Mouse (Mus musculus) lung, embryonic 15.5 days (tissue): Measurements from ENCODE around the gene Cdadc1. TPM values are rescaled to one million over a fixed set of nuclear protein-coding genes. Genes with fewer than 3 reads are reported as not detected.

Source experiments
- ATAC-seq: fragments of 200-750 bp; cut with Nextera tagmentation; 2 replicates; pipeline ENCODE4 v1.8.0; 2017; ENCODE audit warnings: moderate number of reproducible peaks, borderline replicate concordance; ENCODE audit not compliant: low FRiP score, low TSS enrichment; ENCODE audit errors: extremely low read depth
- H3K27ac ChIP-seq: fragments of 300-500 bp; sonication (generic); 2 replicates; pipeline ENCODE4 v1.5.1; 2015; ENCODE audit warnings: moderate library complexity, mild to moderate bottlenecking, inconsistent platforms
- H3K27me3 ChIP-seq: fragments of 300-500 bp; sonication (generic); 2 replicates; pipeline ENCODE4 v1.6.1; 2015; ENCODE audit warnings: inconsistent platforms
- H3K36me3 ChIP-seq: fragments of 300-500 bp; sonication (generic); 2 replicates; pipeline ENCODE4 v1.6.1; 2015; ENCODE audit warnings: inconsistent platforms
- H3K4me1 ChIP-seq: fragments of 300-500 bp; sonication (generic); 2 replicates; pipeline ENCODE4 v1.6.1; 2015; ENCODE audit warnings: inconsistent platforms
- H3K4me2 ChIP-seq: fragments of 300-500 bp; sonication (generic); 2 replicates; pipeline ENCODE4 v1.6.1; 2015; ENCODE audit warnings: inconsistent platforms, mild to moderate bottlenecking, moderate library complexity
- H3K4me3 ChIP-seq: fragments of 300-500 bp; sonication (generic); 2 replicates; pipeline ENCODE4 v1.5.1; 2015; ENCODE audit warnings: mild to moderate bottlenecking, inconsistent platforms
- H3K9ac ChIP-seq: fragments of 300-500 bp; sonication (generic); 2 replicates; pipeline ENCODE4 v1.6.1; 2015; ENCODE audit warnings: inconsistent platforms
- H3K9me3 ChIP-seq: fragments of 300-500 bp; sonication (generic); 2 replicates; pipeline ENCODE4 v1.6.1; 2016; ENCODE audit warnings: inconsistent platforms
- WGBS: fragments of 180-500 bp; shearing (Covaris S2); methylation state at CpG from one replicate; pipeline ENCODE4 v1.1.7; 2015; 5-methylcytosine and 5-hydroxymethylcytosine counted together
- polyA plus RNA-seq: library from polyadenylated mRNA; unstranded; fragments of >200 nt; fragmentation: Nextera tagmentation; extraction: Ambion mirVana; gene quantifications from 2 replicates; pipeline ENCODE4 v1.2.1, GENCODE M21; 2015

The Cdadc1 gene
- polyA plus RNA-seq, 1 experiment from 2014 or later, result 36.2 TPM

DNA sequence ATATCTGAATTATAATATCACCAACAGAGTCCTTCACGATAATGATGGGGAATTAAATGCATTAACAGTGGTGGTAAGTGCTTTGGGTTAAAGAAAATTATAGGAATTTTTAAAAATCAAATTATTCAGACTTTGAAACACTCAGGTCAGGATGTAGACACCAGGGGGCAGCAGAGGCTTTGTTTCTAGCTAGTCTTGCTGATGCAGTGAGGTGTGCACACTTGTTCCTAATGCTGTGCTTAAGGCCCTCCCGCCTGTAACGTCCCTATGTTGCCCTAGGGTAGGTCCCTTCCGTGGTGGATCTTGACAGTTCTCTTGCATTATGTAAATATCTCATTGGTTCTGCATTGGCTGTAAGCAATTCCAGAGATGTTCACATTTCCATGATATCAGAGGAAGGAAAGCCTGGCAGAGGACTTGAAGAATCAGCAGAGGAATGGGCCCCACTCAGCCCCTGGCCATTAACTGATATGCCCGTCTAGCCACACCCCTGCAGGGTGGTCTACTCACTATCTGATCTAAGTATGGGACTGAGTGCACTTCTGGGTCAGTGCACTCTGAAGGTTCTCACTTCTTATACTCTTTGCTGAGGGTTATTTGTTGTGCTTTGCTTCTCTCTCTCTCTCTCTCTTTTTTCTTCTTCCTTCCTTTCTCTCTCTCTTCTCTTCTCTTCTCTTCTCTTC, 8.1 kb upstream of the Cdadc1 start:
- no peak for ATAC-seq
- Histone ChIP-seq H3K9me3 (no peaks in the 10 kb centered on the region), H3K27me3 (no peaks in the 10 kb centered on the region), H3K9ac (no peak overlapping the region), H3K4me3 (no peak overlapping the region), H3K27ac (no peak overlapping the region), H3K4me2 (no peak overlapping the region), H3K36me3 (no peaks in the 10 kb centered on the region), H3K4me1 (no peaks in the 10 kb centered on the region)
- WGBS, result 18% methylated on average over 5 of the region's 5 CpGs

DNA sequence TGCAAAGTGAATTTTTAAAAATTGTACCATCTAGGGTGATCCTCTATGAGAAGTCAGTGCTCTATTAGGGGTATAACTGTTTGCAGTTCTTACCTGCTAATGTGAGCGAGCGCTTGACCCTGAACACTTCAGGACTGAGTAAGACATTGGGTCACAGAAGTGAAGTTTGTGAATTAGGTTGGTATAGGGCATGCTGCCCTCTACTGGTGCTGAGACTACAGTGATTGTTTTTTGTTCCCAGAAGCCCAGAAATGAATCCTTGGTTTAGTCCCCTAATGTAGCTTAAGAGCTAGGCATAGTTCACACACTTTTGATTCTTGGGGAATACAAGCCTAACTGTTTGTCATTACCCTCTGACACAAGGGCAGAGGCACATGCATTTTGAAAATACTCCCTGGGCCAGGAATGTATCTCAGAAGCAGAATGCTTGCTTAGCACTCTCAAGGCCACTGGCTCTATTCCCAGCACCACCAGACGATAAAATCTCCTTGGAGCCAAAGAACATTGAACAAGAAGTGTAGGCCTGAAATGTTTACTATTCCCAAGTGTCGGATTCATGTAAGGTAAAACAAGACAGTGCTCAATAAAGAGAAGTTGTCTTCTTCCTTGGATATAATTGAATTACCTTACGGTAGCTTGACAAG, 6.4 kb upstream of the Cdadc1 start:
- Histone ChIP-seq H3K27me3 (no peaks in the 10 kb centered on the region), H3K9ac (no peak overlapping the region), H3K4me3 (no peak overlapping the region), H3K4me2 (no peak overlapping the region), H3K9me3 (no peaks in the 10 kb centered on the region), H3K4me1 (no peaks in the 10 kb centered on the region), H3K27ac (no peak overlapping the region), H3K36me3 (no peaks in the 10 kb centered on the region)
- 51% methylated on average over 5 of the region's 5 CpGs for WGBS
- ATAC-seq, result no peak

DNA sequence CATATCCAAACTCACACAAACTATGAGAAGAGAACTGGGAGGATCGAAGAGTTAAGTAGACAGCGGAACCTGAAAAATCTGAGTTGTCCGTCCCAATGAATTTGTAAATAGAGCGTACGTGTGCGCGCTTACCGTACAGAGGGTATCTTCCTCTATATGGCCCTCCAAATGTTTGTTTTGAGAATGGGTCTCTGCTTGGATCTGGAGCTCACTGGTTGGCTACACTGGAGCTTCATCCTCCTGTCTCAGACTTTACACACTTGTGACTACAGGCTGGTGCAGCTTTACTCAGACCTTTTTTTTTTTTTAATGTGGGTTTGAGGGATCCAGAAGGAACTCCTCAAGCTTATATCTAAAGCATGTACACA, 485 bp upstream of the Cdadc1 start:
- ATAC-seq, result no peak
- WGBS, result 0% methylated on average over 8 of the region's 8 CpGs
- H3K27ac ChIP-seq, result peak overlapping the region; percentile 53

DNA sequence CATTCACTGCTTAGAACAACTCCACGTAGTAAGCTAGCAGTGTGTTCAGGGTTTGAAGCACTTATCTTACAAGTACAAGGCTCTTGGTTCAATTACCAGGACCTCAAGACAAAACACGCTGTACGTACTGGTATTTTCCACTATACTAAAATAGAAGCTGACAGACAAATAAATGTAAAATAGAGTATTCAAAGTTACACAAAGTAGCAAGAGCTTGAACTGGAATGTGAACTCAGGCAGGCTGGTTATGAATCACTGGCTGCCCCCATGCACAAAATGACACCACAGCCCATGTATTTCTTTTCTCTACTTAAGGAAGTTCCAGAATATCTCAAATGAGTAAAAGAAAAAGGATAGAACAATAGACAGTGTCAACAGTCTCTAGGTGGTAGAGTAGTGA, 2.8 kb downstream of the Cdadc1 start:
- Histone ChIP-seq H3K9ac (no peak overlapping the region), H3K27ac (no peak overlapping the region), H3K4me1 (peaks cover 8% of the 10 kb centered on the region), H3K27me3 (no peaks in the 10 kb centered on the region), H3K36me3 (peaks cover 22% of the 10 kb centered on the region; the same call in 1 of the 2 replicates), H3K9me3 (no peaks in the 10 kb centered on the region), H3K4me3 (no peak overlapping the region), H3K4me2 (no peak overlapping the region)
- no peak for ATAC-seq
- 92% methylated on average over 3 of the region's 3 CpGs for WGBS

More for the DNA sequence above, 485 bp upstream of the Cdadc1 start:
- Histone ChIP-seq H3K27me3 (no peaks in the 10 kb centered on the region), H3K9ac (peak overlapping the region; percentile 92), H3K4me1 (peaks cover 8% of the 10 kb centered on the region), H3K9me3 (no peaks in the 10 kb centered on the region), H3K4me2 (peak overlapping the region; percentile 73), H3K4me3 (peak overlapping the region; percentile 97), H3K36me3 (0 out of 2 replicates have a peak, but pooled peaks cover 2% of the 10 kb centered on the region)

DNA sequence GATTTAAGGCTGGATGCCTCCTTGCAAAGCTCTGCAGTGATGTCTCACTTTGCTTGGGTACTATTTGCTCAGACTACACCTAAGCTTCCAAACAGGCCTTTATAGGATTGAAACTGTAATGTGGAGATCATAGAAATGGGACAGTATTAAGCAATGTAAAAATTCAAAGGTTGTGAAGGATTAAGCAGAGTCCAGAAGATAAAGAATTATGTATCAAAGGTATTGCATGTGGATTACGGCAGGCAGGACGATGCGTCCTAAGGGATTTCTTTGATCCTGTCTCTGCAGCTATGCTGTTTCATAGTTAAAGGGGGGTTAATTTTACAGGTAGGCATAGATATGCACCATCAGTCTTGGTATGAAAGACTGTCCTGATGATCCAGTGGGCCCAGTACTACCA, 5.2 kb downstream of the Cdadc1 start:
- Histone ChIP-seq H3K4me2 (no peak overlapping the region), H3K9me3 (no peaks in the 10 kb centered on the region), H3K27ac (no peak overlapping the region), H3K36me3 (peaks cover 42% of the 10 kb centered on the region), H3K4me3 (no peak overlapping the region), H3K27me3 (no peaks in the 10 kb centered on the region), H3K9ac (no peak overlapping the region), H3K4me1 (peaks cover 8% of the 10 kb centered on the region)
- ATAC-seq, result no peak
- 91% methylated on average over 3 of the region's 3 CpGs for WGBS

DNA sequence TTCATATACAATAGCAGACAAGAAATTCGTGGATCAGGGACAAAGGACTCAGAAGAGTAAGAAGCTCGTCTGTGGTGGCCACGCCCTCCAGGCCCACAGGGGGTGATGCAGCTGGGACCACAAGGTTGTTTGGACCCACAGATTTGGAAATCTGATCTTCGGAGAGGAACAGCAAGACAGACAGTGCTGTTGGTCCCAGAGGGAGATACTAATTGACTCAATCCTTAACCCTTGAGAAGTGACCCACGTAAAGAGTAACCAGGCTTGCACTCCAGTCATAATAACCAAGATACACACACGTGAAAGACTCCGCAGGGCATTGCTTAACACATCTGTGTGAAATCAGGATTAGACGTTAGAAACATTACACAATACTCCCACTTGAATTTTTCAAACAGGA, 5.9 kb downstream of the Cdadc1 start:
- no peak overlapping the region for H3K27ac ChIP-seq
- H3K4me3 ChIP-seq, result no peak overlapping the region
- peaks cover 5% of the 10 kb centered on the region for H3K4me1 ChIP-seq
- no peaks in the 10 kb centered on the region for H3K9me3 ChIP-seq
- 82% methylated on average over 8 of the region's 8 CpGs for WGBS
- no peak overlapping the region for H3K9ac ChIP-seq
- no peaks in the 10 kb centered on the region for H3K27me3 ChIP-seq
- peaks cover 43% of the 10 kb centered on the region for H3K36me3 ChIP-seq
- H3K4me2 ChIP-seq, result no peak overlapping the region
- no peak for ATAC-seq

DNA sequence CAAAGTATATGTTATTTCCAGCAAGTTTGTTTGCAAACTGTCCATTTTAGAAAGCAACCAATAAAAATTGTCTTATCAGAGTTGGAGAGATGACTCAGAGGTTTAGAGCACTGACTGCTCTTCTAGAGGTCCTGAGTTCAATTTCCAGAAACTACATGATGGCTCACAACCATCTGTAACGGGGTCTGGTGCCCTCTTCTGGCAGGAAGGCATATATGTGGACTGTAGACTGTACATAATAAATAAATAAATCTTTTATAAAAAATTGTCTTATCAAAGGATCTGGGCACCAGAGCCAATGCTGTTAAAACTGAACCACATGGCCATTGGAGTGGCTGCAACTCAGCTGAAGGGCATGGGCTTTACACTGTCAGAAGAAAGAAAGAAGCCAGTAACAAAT, 7.1 kb downstream of the Cdadc1 start:
- Histone ChIP-seq H3K36me3 (peaks cover 55% of the 10 kb centered on the region), H3K9me3 (no peaks in the 10 kb centered on the region)
- WGBS, result 67% methylated on average over 1 of the region's 1 CpGs

DNA sequence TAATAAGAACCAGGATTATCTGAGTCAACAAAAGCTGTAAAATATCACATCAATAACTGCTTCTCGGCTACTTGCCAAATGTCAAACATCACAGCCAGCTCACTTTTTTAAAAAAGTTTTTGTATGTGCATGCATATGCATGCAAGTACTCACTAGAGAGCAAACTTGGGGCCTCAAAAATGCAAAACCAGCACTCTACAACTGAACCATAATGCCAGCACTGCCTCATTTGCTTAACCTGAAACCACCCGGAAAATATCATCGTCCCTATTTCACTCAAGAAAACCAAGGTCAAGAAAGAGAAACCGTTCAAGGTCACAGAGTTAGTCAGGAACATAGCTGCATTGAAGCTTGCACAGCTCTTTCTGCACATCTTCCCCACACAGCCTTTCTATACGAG, 21.4 kb downstream of the Cdadc1 start:
- Histone ChIP-seq H3K4me1 (no peaks in the 10 kb centered on the region), H3K4me2 (no peak overlapping the region), H3K9ac (no peak overlapping the region), H3K36me3 (peaks cover 32% of the 10 kb centered on the region), H3K9me3 (no peaks in the 10 kb centered on the region), H3K27ac (no peak overlapping the region), H3K4me3 (no peak overlapping the region), H3K27me3 (no peaks in the 10 kb centered on the region)
- ATAC-seq, result no peak
- WGBS, result 86% methylated on average over 5 of the region's 5 CpGs

More for the DNA sequence above, 7.1 kb downstream of the Cdadc1 start:
- Histone ChIP-seq H3K27me3 (no peaks in the 10 kb centered on the region), H3K27ac (no peak overlapping the region), H3K4me1 (no peaks in the 10 kb centered on the region), H3K4me3 (no peak overlapping the region), H3K9ac (no peak overlapping the region), H3K4me2 (no peak overlapping the region)
- no peak for ATAC-seq

DNA sequence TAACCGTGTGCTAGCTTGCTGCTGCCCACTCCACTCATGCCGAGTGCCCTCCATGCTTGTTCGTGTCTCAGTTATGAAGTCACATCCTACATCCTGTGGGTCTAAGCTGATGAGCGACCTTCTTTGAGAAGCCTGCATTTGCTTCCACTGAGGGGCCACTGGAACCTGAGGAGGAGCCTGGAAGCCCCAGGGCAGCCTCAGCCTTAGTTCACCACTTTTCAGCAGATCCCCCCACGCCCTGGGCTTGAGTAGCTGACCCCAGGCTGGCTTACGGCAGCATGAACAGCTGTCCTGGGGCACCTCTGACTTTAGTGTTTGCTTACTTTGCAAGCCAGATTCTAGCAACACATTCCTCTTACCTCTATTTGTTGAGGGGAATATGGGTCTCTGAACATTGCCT, 31.0 kb downstream of the Cdadc1 start:
- no peak overlapping the region for H3K4me2 ChIP-seq
- no peaks in the 10 kb centered on the region for H3K9me3 ChIP-seq
- no peaks in the 10 kb centered on the region for H3K27me3 ChIP-seq
- no peak overlapping the region for H3K4me3 ChIP-seq
- H3K27ac ChIP-seq, result no peak overlapping the region
- no peak overlapping the region for H3K9ac ChIP-seq
- no peak for ATAC-seq
- peaks cover 19% of the 10 kb centered on the region for H3K36me3 ChIP-seq
- no peaks in the 10 kb centered on the region for H3K4me1 ChIP-seq
- 82% methylated on average over 6 of the region's 6 CpGs for WGBS

DNA sequence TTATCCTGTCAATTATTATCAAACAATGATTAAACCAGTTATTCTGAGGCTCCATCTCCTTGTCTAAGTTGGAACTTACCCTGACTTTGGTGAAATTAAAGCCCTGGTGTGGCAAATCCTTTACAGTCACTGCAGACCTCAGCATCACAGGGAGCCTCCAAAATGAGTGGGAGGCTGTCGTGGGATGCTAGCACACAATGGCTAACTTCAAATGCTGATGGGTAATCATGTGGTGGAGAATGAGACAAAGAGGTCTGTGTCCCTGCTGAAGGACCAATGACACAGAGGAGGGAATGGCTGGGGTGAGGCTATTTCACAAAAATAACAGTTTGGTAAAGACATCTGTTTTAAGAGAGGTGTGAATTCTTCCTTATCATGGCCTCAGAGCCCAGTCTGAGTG, 39.9 kb downstream of the Cdadc1 start:
- WGBS, result 69% methylated on average over 1 of the region's 1 CpGs
- no peak overlapping the region for H3K4me3 ChIP-seq

DNA sequence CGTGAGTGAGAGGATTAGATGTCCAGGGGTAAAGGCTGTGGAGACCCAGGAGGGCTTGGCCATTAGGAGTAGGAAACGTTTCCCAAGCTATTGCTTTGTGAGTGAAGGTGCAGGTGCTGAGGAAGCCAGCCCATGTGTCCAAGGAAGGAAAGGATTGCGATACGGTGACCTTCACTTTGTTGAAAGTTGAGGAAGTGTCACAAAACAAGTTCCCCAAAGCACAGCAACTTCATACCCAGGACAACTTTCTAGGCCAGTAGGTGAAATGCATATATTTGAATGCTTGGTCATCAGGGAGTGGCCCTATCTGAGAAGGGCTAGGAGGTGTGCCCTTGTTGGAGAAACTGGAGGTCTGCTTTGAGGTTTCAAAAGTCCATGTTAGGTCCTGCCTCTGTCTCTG, 40.7 kb downstream of the Cdadc1 start:
- Histone ChIP-seq H3K36me3 (no peaks in the 10 kb centered on the region), H3K4me2 (no peak overlapping the region), H3K9ac (no peak overlapping the region), H3K27me3 (no peaks in the 10 kb centered on the region), H3K27ac (no peak overlapping the region), H3K9me3 (no peaks in the 10 kb centered on the region), H3K4me3 (no peak overlapping the region), H3K4me1 (no peaks in the 10 kb centered on the region)
- 50% methylated on average over 4 of the region's 4 CpGs for WGBS
- ATAC-seq, result no peak

More for the DNA sequence above, 39.9 kb downstream of the Cdadc1 start:
- Histone ChIP-seq H3K9ac (no peak overlapping the region), H3K4me1 (no peaks in the 10 kb centered on the region), H3K27me3 (no peaks in the 10 kb centered on the region), H3K4me2 (no peak overlapping the region), H3K9me3 (no peaks in the 10 kb centered on the region), H3K36me3 (no peaks in the 10 kb centered on the region), H3K27ac (no peak overlapping the region)
- ATAC-seq, result no peak

DNA sequence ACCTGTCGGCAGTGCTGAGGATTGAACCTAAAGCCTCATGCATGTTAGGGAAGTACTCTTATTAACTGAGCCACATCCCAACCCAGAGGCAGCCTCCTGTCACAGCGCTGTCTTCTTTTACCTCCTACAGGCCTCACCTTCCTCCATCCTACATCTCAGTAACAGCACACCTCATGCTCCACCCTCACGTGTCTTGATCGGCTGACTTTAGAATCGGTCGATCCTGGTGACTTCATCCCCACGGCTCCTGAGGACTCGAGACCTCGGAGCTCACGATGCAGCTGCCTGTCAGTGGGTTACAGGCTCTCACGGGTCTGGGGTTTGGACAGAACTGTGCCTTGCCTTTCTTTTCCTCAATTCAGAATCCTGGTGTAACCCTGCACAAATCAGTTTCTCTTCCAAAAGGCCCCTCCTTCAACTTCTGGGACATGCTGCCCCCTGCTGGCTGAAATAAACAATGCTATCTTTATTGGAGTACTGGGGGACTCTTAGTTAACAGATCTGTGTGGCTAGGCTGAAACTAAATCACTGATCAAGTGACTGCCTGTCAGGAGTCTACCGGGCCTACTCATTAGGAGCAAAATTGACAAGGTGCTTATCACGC, 41.7 kb downstream of the Cdadc1 start:
- 43% methylated on average over 13 of the region's 13 CpGs for WGBS
- H3K4me2 ChIP-seq, result no peak overlapping the region; the same call in 1 of the 2 replicates
- H3K36me3 ChIP-seq, result no peaks in the 10 kb centered on the region
- peak; percentile 40; the same call in 1 of the 2 replicates for ATAC-seq
- H3K9me3 ChIP-seq, result no peaks in the 10 kb centered on the region
- H3K27me3 ChIP-seq, result no peaks in the 10 kb centered on the region
- H3K9ac ChIP-seq, result no peak overlapping the region
- no peak overlapping the region for H3K4me3 ChIP-seq
- no peak overlapping the region for H3K27ac ChIP-seq
- peaks cover 7% of the 10 kb centered on the region; the same call in 1 of the 2 replicates for H3K4me1 ChIP-seq
